Mouse (Mus musculus) liver, postnatal 0 days (tissue): ENCODE results near the gene Gtpbp3.

ENCODE experiments used
- CTCF ChIP-seq: sonication (generic); IDR thresholded peaks from 2 replicates; pipeline ENCODE4 v1.5.1; 2016; ENCODE audit warnings: antibody characterized with exemption, low read depth
- EP300 ChIP-seq: IDR thresholded peaks from 2 replicates; pipeline ENCODE4 v1.6.1; 2016; ENCODE audit warnings: antibody characterized with exemption, low read depth, mild to moderate bottlenecking

DNA sequence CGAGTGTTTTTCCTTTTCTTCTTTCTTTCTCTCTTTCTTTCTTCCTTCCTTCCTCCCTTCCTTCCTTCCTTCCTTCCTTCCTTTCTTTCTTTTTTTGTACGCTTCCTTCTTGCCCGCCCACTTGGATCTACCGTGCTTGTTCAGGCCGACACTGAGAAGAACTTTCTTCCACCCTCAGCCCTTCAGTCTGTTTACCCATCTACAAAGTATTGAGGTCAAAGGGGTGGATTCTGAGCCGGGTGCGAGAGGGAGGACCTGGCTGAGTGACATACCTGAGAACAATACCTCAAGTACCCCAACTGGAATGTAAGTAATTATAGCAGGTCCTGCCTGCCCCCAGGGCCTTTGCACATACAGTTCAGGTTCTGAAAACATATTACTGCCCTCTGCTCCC lies 1.8 kb upstream of the Gtpbp3 start:
- TF ChIP-seq CTCF = no peak
- TF ChIP-seq EP300 = no peak
